Mouse (Mus musculus): ENCODE data around the gene Sfxn3. TPM values are rescaled to one million over a fixed set of nuclear protein-coding genes. Genes with fewer than 3 reads are reported as not detected.
A peak's percentile ranks its signal among the peaks of the same experiment; 100 is the strongest.

Gene Sfxn3
- polyA plus RNA-seq, 1 experiment from 2014 or later, result 3.5 TPM

- Histone ChIP-seq H3K4me3 (ENCODE audit: low read depth, low read length) (peak overlapping the region; percentile 73), H3K9ac (ENCODE audit: low read depth, low read length) (peak overlapping the region; percentile 83), H3K9me3 (replicated peaks; ENCODE audit: control insufficient read depth, low read length) (no peaks in the 10 kb centered on the region), H3K27ac (ENCODE audit: low read length) (peak overlapping the region; percentile 92), H3K36me3 (ENCODE audit: control insufficient read depth, insufficient read depth) (no peaks in the 10 kb centered on the region), H3K4me1 (ENCODE audit: control insufficient read depth, low read depth, low read length) (peaks cover 32% of the 10 kb centered on the region), H3K4me2 (ENCODE audit: low read depth, low read length) (peak overlapping the region; percentile 91), H3K27me3 (ENCODE audit: control insufficient read depth, insufficient read depth, low read depth, low read length) (no peaks in the 10 kb centered on the region)
- ATAC-seq (ENCODE audit: low read depth), result peak; percentile 88
- WGBS (ENCODE audit: insufficient replicate concordance), result under 1% methylated on average over 34 of the region's 34 CpGs
Observed at GRCm38 (mm10) chr19:45058113-45058839, 11.0 kb downstream of the Sfxn3 start.

GRCm38 (mm10) chr19:45058841-45059240, 11.5 kb downstream of the Sfxn3 start:
- no peaks in the 10 kb centered on the region for H3K36me3 ChIP-seq (ENCODE audit: control insufficient read depth, insufficient read depth)
- H3K9ac ChIP-seq (ENCODE audit: low read depth, low read length), result peak overlapping the region; percentile 83
- H3K4me3 ChIP-seq (ENCODE audit: low read depth, low read length), result peak overlapping the region; percentile 73
- peak overlapping the region; percentile 91 for H3K4me2 ChIP-seq (ENCODE audit: low read depth, low read length)
- peaks cover 35% of the 10 kb centered on the region for H3K4me1 ChIP-seq (ENCODE audit: control insufficient read depth, low read depth, low read length)
- peak overlapping the region; percentile 92 for H3K27ac ChIP-seq (ENCODE audit: low read length)
- no peaks in the 10 kb centered on the region for H3K27me3 ChIP-seq (ENCODE audit: control insufficient read depth, insufficient read depth, low read depth, low read length)
- peak; percentile 65 for ATAC-seq (ENCODE audit: low read depth)
- WGBS (ENCODE audit: insufficient replicate concordance), result under 1% methylated on average over 14 of the region's 14 CpGs
- no peaks in the 10 kb centered on the region for H3K9me3 ChIP-seq (replicated peaks; ENCODE audit: control insufficient read depth, low read length)

- no peak overlapping the region for H3K4me3 ChIP-seq (ENCODE audit: low read depth, low read length)
Observed at GRCm38 (mm10) chr19:45063565-45064292, 16.4 kb downstream of the Sfxn3 start.

GRCm38 (mm10) chr19:45065226-45065625, 17.9 kb downstream of the Sfxn3 start:
- no peaks in the 10 kb centered on the region for H3K9me3 ChIP-seq (replicated peaks; ENCODE audit: control insufficient read depth, low read length)
- no peak overlapping the region for H3K9ac ChIP-seq (ENCODE audit: low read depth, low read length)
- peaks cover 16% of the 10 kb centered on the region for H3K27me3 ChIP-seq (ENCODE audit: control insufficient read depth, insufficient read depth, low read depth, low read length)
- 23% methylated on average over 21 of the region's 21 CpGs for WGBS (ENCODE audit: insufficient replicate concordance)
- ATAC-seq (ENCODE audit: low read depth), result no peak
- H3K36me3 ChIP-seq (ENCODE audit: control insufficient read depth, insufficient read depth), result no peaks in the 10 kb centered on the region
- peaks cover 19% of the 10 kb centered on the region for H3K4me1 ChIP-seq (ENCODE audit: control insufficient read depth, low read depth, low read length)
- no peak overlapping the region for H3K4me2 ChIP-seq (ENCODE audit: low read depth, low read length)
- H3K27ac ChIP-seq (ENCODE audit: low read length), result no peak overlapping the region
- H3K4me3 ChIP-seq (ENCODE audit: low read depth, low read length), result no peak overlapping the region

More at GRCm38 (mm10) chr19:45063565-45064292, 16.4 kb downstream of the Sfxn3 start:
- peaks cover 16% of the 10 kb centered on the region for H3K27me3 ChIP-seq (ENCODE audit: control insufficient read depth, insufficient read depth, low read depth, low read length)
- H3K36me3 ChIP-seq (ENCODE audit: control insufficient read depth, insufficient read depth), result no peaks in the 10 kb centered on the region
- H3K4me1 ChIP-seq (ENCODE audit: control insufficient read depth, low read depth, low read length), result peaks cover 29% of the 10 kb centered on the region
- 31% methylated on average over 20 of the region's 20 CpGs for WGBS (ENCODE audit: insufficient replicate concordance)
- no peaks in the 10 kb centered on the region for H3K9me3 ChIP-seq (replicated peaks; ENCODE audit: control insufficient read depth, low read length)
- no peak overlapping the region for H3K9ac ChIP-seq (ENCODE audit: low read depth, low read length)
- no peak overlapping the region for H3K27ac ChIP-seq (ENCODE audit: low read length)
- peak overlapping the region; percentile 42 for H3K4me2 ChIP-seq (ENCODE audit: low read depth, low read length)
- ATAC-seq (ENCODE audit: low read depth), result peak; percentile 75

- no peak for ATAC-seq (ENCODE audit: low read depth)
- H3K9me3 ChIP-seq (replicated peaks; ENCODE audit: control insufficient read depth, low read length), result no peaks in the 10 kb centered on the region
- H3K9ac ChIP-seq (ENCODE audit: low read depth, low read length), result no peak overlapping the region
- H3K4me1 ChIP-seq (ENCODE audit: control insufficient read depth, low read depth, low read length), result peaks cover 18% of the 10 kb centered on the region
- 53% methylated on average over 17 of the region's 17 CpGs for WGBS (ENCODE audit: insufficient replicate concordance)
- no peak overlapping the region for H3K4me3 ChIP-seq (ENCODE audit: low read depth, low read length)
- H3K4me2 ChIP-seq (ENCODE audit: low read depth, low read length), result no peak overlapping the region
- H3K36me3 ChIP-seq (ENCODE audit: control insufficient read depth, insufficient read depth), result no peaks in the 10 kb centered on the region
- peaks cover 16% of the 10 kb centered on the region for H3K27me3 ChIP-seq (ENCODE audit: control insufficient read depth, insufficient read depth, low read depth, low read length)
- H3K27ac ChIP-seq (ENCODE audit: low read length), result no peak overlapping the region
Observed at GRCm38 (mm10) chr19:45067170-45067569, 19.9 kb downstream of the Sfxn3 start.

- no peak for ATAC-seq (ENCODE audit: low read depth)
Observed at GRCm38 (mm10) chr19:45067758-45068510, 20.6 kb downstream of the Sfxn3 start.

GRCm38 (mm10) chr19:45073871-45074542, 26.7 kb downstream of the Sfxn3 start:
- H3K9me3 ChIP-seq (replicated peaks; ENCODE audit: control insufficient read depth, low read length), result no peaks in the 10 kb centered on the region
- H3K4me3 ChIP-seq (ENCODE audit: low read depth, low read length), result peak overlapping the region; percentile 74
- peaks cover 33% of the 10 kb centered on the region for H3K4me1 ChIP-seq (ENCODE audit: control insufficient read depth, low read depth, low read length)
- peak overlapping the region; percentile 97 for H3K4me2 ChIP-seq (ENCODE audit: low read depth, low read length)
- H3K27me3 ChIP-seq (ENCODE audit: control insufficient read depth, insufficient read depth, low read depth, low read length), result peaks cover 37% of the 10 kb centered on the region
- 7% methylated on average over 20 of the region's 20 CpGs for WGBS (ENCODE audit: insufficient replicate concordance)
- H3K36me3 ChIP-seq (ENCODE audit: control insufficient read depth, insufficient read depth), result no peaks in the 10 kb centered on the region
- H3K9ac ChIP-seq (ENCODE audit: low read depth, low read length), result peak overlapping the region; percentile 85
- H3K27ac ChIP-seq (ENCODE audit: low read length), result peak overlapping the region; percentile 89
- ATAC-seq (ENCODE audit: low read depth), result peak; percentile 47

More at GRCm38 (mm10) chr19:45067758-45068510, 20.6 kb downstream of the Sfxn3 start:
- H3K27me3 ChIP-seq (ENCODE audit: control insufficient read depth, insufficient read depth, low read depth, low read length), result peaks cover 16% of the 10 kb centered on the region
- no peaks in the 10 kb centered on the region for H3K36me3 ChIP-seq (ENCODE audit: control insufficient read depth, insufficient read depth)
- H3K27ac ChIP-seq (ENCODE audit: low read length), result no peak overlapping the region
- peaks cover 18% of the 10 kb centered on the region for H3K4me1 ChIP-seq (ENCODE audit: control insufficient read depth, low read depth, low read length)
- H3K9me3 ChIP-seq (replicated peaks; ENCODE audit: control insufficient read depth, low read length), result no peaks in the 10 kb centered on the region
- H3K4me3 ChIP-seq (ENCODE audit: low read depth, low read length), result no peak overlapping the region
- no peak overlapping the region for H3K9ac ChIP-seq (ENCODE audit: low read depth, low read length)
- no peak overlapping the region for H3K4me2 ChIP-seq (ENCODE audit: low read depth, low read length)
- 51% methylated on average over 7 of the region's 7 CpGs for WGBS (ENCODE audit: insufficient replicate concordance)

- H3K4me2 ChIP-seq (ENCODE audit: low read depth, low read length), result peak within 1 kb of the TSS; percentile 97
- 0% methylated on average over 45 of the region's 45 CpGs for WGBS (ENCODE audit: insufficient replicate concordance)
- ATAC-seq (ENCODE audit: low read depth), result peak; percentile 89
- H3K27ac ChIP-seq (ENCODE audit: low read length), result peak within 1 kb of the TSS; percentile 89
- H3K36me3 ChIP-seq (ENCODE audit: control insufficient read depth, insufficient read depth), result no peaks in the 10 kb centered on the region
- H3K9me3 ChIP-seq (replicated peaks; ENCODE audit: control insufficient read depth, low read length), result no peaks in the 10 kb centered on the region
- peaks cover 37% of the 10 kb centered on the region for H3K4me1 ChIP-seq (ENCODE audit: control insufficient read depth, low read depth, low read length)
- H3K9ac ChIP-seq (ENCODE audit: low read depth, low read length), result peak within 1 kb of the TSS; percentile 85
- H3K27me3 ChIP-seq (ENCODE audit: control insufficient read depth, insufficient read depth, low read depth, low read length), result peaks cover 44% of the 10 kb centered on the region
- peak within 1 kb of the TSS; percentile 74 for H3K4me3 ChIP-seq (ENCODE audit: low read depth, low read length)
Observed at GRCm38 (mm10) chr19:45074580-45075322, 27.4 kb downstream of the Sfxn3 start, which contains the start of gene Kazald1. TSS of gene Kazald1 (plus strand) at chr19:45075241.
